Mouse (Mus musculus) embryonic facial prominence, embryonic 11.5 days (tissue): Measurements from ENCODE around the gene Gm14325. TPM values are rescaled to one million over a fixed set of nuclear protein-coding genes. Genes with fewer than 3 reads are reported as not detected.
"Not testable (repeated sequence)": the region's sequence is repeated elsewhere in the genome, so short reads cannot be mapped to it uniquely, and the experiment has no call there.

Experiments used
- ATAC-seq: fragments of 200-750 bp; cut with Nextera tagmentation; replicated peaks from 2 replicates; pipeline ENCODE4 v1.8.0; 2017; ENCODE audit warnings: low read depth; ENCODE audit not compliant: insufficient number of reproducible peaks, low FRiP score, low TSS enrichment
- DNase-seq: peaks from one replicate; pipeline ENCODE4 v3.0.0-alpha.2; 2015; ENCODE audit warnings: low spot score
- H3K27ac ChIP-seq: fragments of 300-500 bp; sonication (generic); replicated peaks from 2 replicates; pipeline ENCODE4 v1.5.1; 2014; ENCODE audit warnings: mild to moderate bottlenecking, low read depth, low read length, control low read depth
- H3K27me3 ChIP-seq: fragments of 300-500 bp; sonication (generic); 2 replicates; pipeline ENCODE4 v1.6.1; 2014; ENCODE audit warnings: mild to moderate bottlenecking, low read length, moderate library complexity, mixed read lengths; ENCODE audit not compliant: control insufficient read depth, insufficient read depth
- H3K36me3 ChIP-seq: fragments of 300-500 bp; sonication (generic); replicated peaks from 2 replicates; pipeline ENCODE4 v1.6.1; 2014; ENCODE audit warnings: low read depth, mild to moderate bottlenecking, low read length, moderate library complexity, mixed read lengths; ENCODE audit not compliant: control insufficient read depth, insufficient read depth
- H3K4me1 ChIP-seq: fragments of 300-500 bp; sonication (generic); 2 replicates; pipeline ENCODE4 v1.6.1; 2014; ENCODE audit warnings: low read length, mixed read lengths; ENCODE audit not compliant: control insufficient read depth, insufficient read depth
- H3K4me2 ChIP-seq: fragments of 300-500 bp; sonication (generic); 2 replicates; pipeline ENCODE4 v1.6.1; 2014; ENCODE audit warnings: low read depth, mild to moderate bottlenecking, control low read depth, low read length, moderate library complexity
- H3K4me3 ChIP-seq: fragments of 300-500 bp; sonication (generic); 2 replicates; pipeline ENCODE4 v1.5.1; 2014; ENCODE audit warnings: low read depth, low read length, control low read depth
- H3K9ac ChIP-seq: fragments of 300-500 bp; sonication (generic); replicated peaks from 2 replicates; pipeline ENCODE4 v1.6.1; 2014; ENCODE audit warnings: mild to moderate bottlenecking, control low read depth, low read length
- H3K9me3 ChIP-seq: fragments of 300-500 bp; sonication (generic); replicated peaks from 2 replicates; pipeline ENCODE4 v1.6.1; 2016; ENCODE audit warnings: mild to moderate bottlenecking, low read length, inconsistent platforms, mixed read lengths; ENCODE audit not compliant: control insufficient read depth
- WGBS: fragments of 180-500 bp; shearing (Covaris S2); extraction: QIAGEN DNeasy Blood & Tissue Kit; methylation state at CpG from one replicate; pipeline ENCODE4 v1.1.7; 2014; 5-methylcytosine and 5-hydroxymethylcytosine counted together
- polyA plus RNA-seq: library from polyadenylated mRNA; unstranded; fragments of >200 nt; fragmentation: Nextera tagmentation; extraction: Ambion mirVana; gene quantifications from 2 replicates; pipeline ENCODE4 v1.2.1, GENCODE M21; 2014

The Gm14325 gene
- polyA plus RNA-seq, 1 experiment from 2014 or later = 58.6 TPM

DNA sequence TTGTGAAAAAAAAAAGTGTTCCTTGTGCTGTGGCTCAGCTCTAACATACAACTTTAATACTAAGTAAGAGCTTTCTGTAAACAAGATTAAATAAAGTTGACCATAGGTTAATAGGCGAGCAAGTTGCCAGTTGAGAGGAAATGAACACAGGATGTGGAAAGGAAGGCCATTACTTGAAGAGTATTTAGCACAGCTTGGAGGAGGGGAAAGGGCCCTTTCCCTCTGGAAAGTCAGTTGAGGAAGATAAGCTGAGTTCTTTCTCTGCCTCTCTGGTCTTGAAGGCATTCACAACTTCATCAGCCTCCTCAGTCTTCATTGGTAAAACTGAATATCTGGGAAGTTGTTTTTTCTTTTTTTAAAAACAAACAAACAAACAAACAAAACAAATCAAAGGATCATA is 52.8 kb downstream of the Gm14325 start:
- not testable (repeated sequence) for H3K4me2 ChIP-seq, DNase-seq, H3K27ac ChIP-seq, H3K4me3 ChIP-seq, H3K4me1 ChIP-seq, H3K36me3 ChIP-seq, ATAC-seq, H3K27me3 ChIP-seq, H3K9ac ChIP-seq, H3K9me3 ChIP-seq
- 61% methylated on average over 1 of the region's 1 CpGs for WGBS

Other genes starting within 250 kb of the Gm14325 start
- gene Gm14322, start 81.0 kb downstream of the Gm14325 start, polyA plus RNA-seq = 11.2 and 14.2 TPM in 2 replicates
- 1.3 and 3.2 TPM in 2 replicates for gene Gm14327, start 56.8 kb upstream of the Gm14325 start, polyA plus RNA-seq
- gene Zfp972, start 85.3 kb upstream of the Gm14325 start, polyA plus RNA-seq = not detected in 2 replicates
- 21.5 TPM in 2 replicates for gene Gm14326, start 117.0 kb upstream of the Gm14325 start, polyA plus RNA-seq
- gene Zfp971, start 182.9 kb upstream of the Gm14325 start, polyA plus RNA-seq = 13.2 TPM in 2 replicates
- 18.8 and 22.9 TPM in 2 replicates for gene Zfp931, start 238.1 kb upstream of the Gm14325 start, polyA plus RNA-seq